Mouse (Mus musculus) ES-E14 (cell line): ENCODE measurements at regions not wholly inside any gene's neighbourhood (a gene's known extent, or its start where the extent isn't known, plus 50 kb on each side); places are given as distances from the start of the nearest gene placed in this dataset.

Experiments used
- HCFC1 ChIP-seq: IDR thresholded peaks from 2 replicates; pipeline ENCODE4 v1.6.1; 2012; ENCODE audit warnings: low read length, inconsistent platforms, borderline replicate concordance; ENCODE audit not compliant: insufficient read depth
- ZC3H11A ChIP-seq: IDR thresholded peaks from 2 replicates; pipeline ENCODE4 v1.6.1; 2012; ENCODE audit warnings: low read depth, mild to moderate bottlenecking, inconsistent platforms, low read length, borderline replicate concordance
- ZNF384 ChIP-seq: IDR thresholded peaks from 2 replicates; pipeline ENCODE4 v1.6.1; 2012; ENCODE audit warnings: low read depth, low read length, inconsistent platforms

- TF ChIP-seq HCFC1 (no peak), ZNF384 (no peak), ZC3H11A (no peak)
These were observed 160.3 kb upstream of the Prdm1 start for GRCm38 (mm10) chr10:44688555-44688954.
